Mouse (Mus musculus) lung, postnatal 0 days (tissue): ENCODE measurements at regions not wholly inside any gene's neighbourhood (a gene's known extent, or its start where the extent isn't known, plus 50 kb on each side); places are given as distances from the start of the nearest gene placed in this dataset.

Source experiments
- CTCF ChIP-seq: IDR thresholded peaks from 2 replicates; pipeline ENCODE4 v1.5.1; 2016; ENCODE audit warnings: antibody characterized with exemption, mild to moderate bottlenecking
- EP300 ChIP-seq: IDR thresholded peaks from 2 replicates; pipeline ENCODE4 v1.6.1; 2016; ENCODE audit warnings: antibody characterized with exemption, mild to moderate bottlenecking, control low read depth

DNA sequence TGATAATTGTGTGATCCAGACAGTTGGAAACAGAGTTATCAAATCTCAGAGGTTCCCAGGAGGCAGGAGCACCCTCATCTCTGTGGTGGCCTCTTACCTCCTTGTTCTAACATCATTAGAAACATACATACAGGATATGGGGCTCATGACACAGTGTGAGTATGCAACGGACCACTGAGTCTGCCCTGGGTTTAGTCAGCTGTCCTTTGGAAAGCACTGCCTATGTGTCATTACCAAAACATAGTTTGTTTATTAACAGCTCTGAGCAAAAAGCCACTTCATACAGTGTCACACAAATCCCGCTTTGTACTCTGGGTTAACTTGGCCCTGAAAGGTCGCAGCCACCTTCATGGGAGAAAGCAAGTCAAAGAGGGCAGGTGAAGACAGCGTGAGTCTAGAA is 139.5 kb upstream of the Sox2 start:
- TF ChIP-seq CTCF (no peak), EP300 (no peak)
